Mouse (Mus musculus): ENCODE results near the gene Hist1h3d. TPM values are rescaled to one million over a fixed set of nuclear protein-coding genes. Genes with fewer than 3 reads are reported as not detected.
"Not testable (repeated sequence)": the region's sequence is repeated elsewhere in the genome, so short reads cannot be mapped to it uniquely, and the experiment has no call there.

Gene Hist1h3d
- 5.8 and 6.6 TPM in 2 replicates for polyA plus RNA-seq (2016; fragmentation: Nextera tagmentation; extraction: Ambion mirVana)

DNA sequence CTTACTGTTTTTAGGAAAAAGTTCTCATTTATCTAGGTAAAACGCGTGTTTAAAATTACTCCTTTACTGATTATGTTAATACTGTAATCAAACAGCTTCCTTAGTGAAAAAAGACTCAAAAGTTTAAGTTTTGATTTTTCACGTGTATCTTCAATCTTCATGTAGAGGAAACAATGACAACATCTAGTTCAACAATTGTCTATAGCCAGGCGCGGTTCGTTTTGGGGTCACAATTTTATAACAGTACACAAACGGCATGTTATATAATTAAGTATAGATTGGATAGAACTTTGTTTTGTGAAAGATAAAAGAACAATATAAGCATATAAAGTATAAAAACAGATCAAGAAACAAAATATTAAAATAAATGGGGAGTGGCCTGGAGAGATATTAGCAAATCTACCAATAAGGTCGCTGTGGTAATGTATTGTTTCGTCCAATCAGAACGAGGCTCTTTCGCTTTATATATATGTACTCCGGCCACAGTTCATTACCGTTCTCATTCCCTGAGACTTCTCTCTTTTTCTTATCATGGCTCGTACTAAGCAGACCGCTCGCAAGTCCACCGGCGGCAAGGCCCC lies at the start of gene Hist1h3d:
Hist1h3d (plus strand) TSS at position 493 of the 581 bp plus-strand sequence.
- H3K27me3 ChIP-seq = no peaks in the 10 kb centered on the region
- H3K9me3 ChIP-seq = no peaks in the 10 kb centered on the region
- 1% methylated on average over 18 of the region's 18 CpGs for whole genome bisulfite sequencing
- peaks cover 27% of the 10 kb centered on the region for H3K4me1 ChIP-seq
- H3K4me2 ChIP-seq = peak within 1 kb of the TSS; percentile 67
- H3K4me3 ChIP-seq (replicated peaks) = peak within 1 kb of the TSS; percentile 47
- H3K27ac ChIP-seq = peak within 1 kb of the TSS; percentile 94
- peak within 1 kb of the TSS; percentile 74 for H3K9ac ChIP-seq
- no peaks in the 10 kb centered on the region for H3K36me3 ChIP-seq (replicated peaks)
- peak; percentile 63 for ATAC-seq (ENCODE audit: low FRiP score)

DNA sequence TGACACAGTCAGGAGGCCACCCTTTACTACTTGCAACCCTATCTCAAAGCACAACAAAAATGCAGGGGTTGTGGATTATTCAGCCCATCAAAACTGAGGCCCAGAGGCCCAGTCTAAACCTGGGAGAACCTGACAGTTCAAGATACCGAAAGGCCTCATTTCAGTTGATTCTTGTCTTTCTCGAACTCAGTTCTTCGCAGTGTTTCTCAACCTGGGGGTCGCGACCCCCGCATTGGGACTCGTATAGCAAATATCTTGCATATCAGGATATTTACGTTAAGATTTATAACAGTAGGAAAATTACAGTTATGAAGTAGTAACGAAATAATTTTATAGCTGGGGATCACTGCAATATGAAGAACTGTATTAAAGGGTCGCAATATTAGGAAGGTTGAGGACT lies 49.7 kb upstream of the Hist1h3d start:
- Histone ChIP-seq H3K9me3 (no peaks in the 10 kb centered on the region), H3K27ac (no peak overlapping the region), H3K4me3 (replicated peaks) (peak overlapping the region; percentile 40), H3K27me3 (no peaks in the 10 kb centered on the region), H3K4me2 (peak overlapping the region; percentile 51), H3K9ac (no peak overlapping the region), H3K36me3 (replicated peaks) (no peaks in the 10 kb centered on the region), H3K4me1 (peaks cover 19% of the 10 kb centered on the region)
- no peak for ATAC-seq (ENCODE audit: low FRiP score)
- WGBS = 2% methylated on average over 10 of the region's 10 CpGs

DNA sequence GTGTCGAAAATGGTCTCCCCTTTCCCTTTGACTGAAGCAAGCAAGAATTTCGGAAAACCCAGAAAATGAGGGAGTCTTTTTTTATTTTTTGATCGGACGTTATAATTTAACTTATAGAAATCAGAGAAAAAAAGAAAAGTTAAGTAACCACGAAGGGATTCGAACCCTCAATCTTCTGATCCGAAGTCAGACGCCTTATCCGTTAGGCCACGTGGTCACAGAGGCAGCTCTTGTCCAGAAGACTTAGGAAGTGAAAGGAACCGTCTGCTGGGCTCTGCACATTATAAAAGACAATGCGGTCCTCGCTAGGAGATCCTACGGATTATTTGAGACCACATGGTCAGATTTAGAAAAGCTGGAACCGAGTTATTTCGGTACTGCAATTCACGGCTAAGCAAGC lies 49.3 kb upstream of the Hist1h3d start:
- H3K4me1 ChIP-seq = peaks cover 19% of the 10 kb centered on the region
- ATAC-seq (ENCODE audit: low FRiP score) = peak; percentile 67
- H3K27ac ChIP-seq = peak overlapping the region; percentile 65; the same call in 1 of the 2 replicates
- peak overlapping the region; percentile 51 for H3K4me2 ChIP-seq
- no peaks in the 10 kb centered on the region for H3K36me3 ChIP-seq (replicated peaks)
- H3K9ac ChIP-seq = peak overlapping the region; percentile 54
- WGBS = under 1% methylated on average over 17 of the region's 17 CpGs
- no peaks in the 10 kb centered on the region for H3K9me3 ChIP-seq
- H3K27me3 ChIP-seq = no peaks in the 10 kb centered on the region
- peak overlapping the region; percentile 40 for H3K4me3 ChIP-seq (replicated peaks)

DNA sequence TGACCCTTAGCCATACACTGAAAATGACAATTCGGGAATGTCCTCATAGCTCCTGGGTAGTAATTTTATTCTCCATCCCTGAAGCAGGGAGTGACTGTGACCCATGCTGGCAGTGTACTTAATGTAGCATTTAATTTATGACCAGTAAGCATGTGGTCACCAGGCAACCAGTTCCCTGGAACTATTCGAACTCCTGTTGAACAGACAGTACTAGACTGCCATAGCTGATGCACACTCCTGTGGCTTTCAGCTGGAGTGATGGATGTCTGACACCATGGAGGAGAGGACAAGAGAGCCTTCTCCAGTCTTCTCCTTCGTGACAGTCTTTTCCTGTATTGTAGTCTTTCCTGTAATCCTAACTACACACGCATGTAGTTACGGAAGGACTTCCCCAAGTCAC lies 46.6 kb upstream of the Hist1h3d start:
- Histone ChIP-seq H3K4me3 (replicated peaks) (no peak overlapping the region), H3K36me3 (replicated peaks) (no peaks in the 10 kb centered on the region), H3K27ac (no peak overlapping the region), H3K9me3 (no peaks in the 10 kb centered on the region), H3K27me3 (no peaks in the 10 kb centered on the region), H3K4me1 (peaks cover 30% of the 10 kb centered on the region), H3K9ac (no peak overlapping the region), H3K4me2 (peak overlapping the region; percentile 19; the same call in 1 of the 2 replicates)
- WGBS = 90% methylated on average over 5 of the region's 5 CpGs
- no peak for ATAC-seq (ENCODE audit: low FRiP score)

DNA sequence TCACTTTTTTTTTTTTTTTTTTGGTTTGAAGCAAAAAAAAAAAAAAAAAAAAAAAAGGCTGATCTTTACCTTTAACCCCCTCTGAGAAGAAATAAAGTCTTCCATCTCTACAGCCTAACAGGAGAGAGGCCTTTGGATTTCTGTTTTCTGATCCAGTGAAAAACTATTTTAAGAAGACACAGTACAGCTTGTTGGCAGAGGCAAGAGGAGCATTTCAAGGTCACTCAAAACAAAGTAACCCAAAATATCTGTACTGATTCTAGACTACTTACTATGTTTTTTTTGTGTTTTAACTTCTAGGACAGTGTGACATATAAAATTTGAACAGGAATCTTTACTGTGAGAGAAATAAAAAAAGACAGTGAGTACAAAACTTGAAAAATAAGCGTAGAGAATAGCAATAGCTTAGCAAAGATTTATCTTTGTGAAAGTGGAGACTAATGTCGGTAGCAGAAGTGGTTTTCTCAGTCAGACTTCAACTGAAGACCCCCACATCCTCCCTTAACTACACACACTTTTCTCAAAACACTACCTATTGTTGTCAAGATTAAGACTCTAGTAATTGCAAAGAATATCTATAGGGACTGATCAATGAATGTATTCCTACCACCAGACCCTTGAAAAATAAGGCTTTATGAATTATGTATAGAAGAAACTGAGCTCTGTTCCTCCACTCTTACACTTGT lies 45.9 kb upstream of the Hist1h3d start:
- Histone ChIP-seq H3K9ac (peak overlapping the region; percentile 77), H3K27ac (peak overlapping the region; percentile 98), H3K4me2 (peak overlapping the region; percentile 58), H3K27me3 (no peaks in the 10 kb centered on the region), H3K9me3 (no peaks in the 10 kb centered on the region), H3K4me1 (peaks cover 34% of the 10 kb centered on the region), H3K4me3 (replicated peaks) (peak overlapping the region; percentile 50), H3K36me3 (replicated peaks) (no peaks in the 10 kb centered on the region)
- ATAC-seq (ENCODE audit: low FRiP score) = no peak
- 39% methylated on average over 2 of the region's 2 CpGs for WGBS

DNA sequence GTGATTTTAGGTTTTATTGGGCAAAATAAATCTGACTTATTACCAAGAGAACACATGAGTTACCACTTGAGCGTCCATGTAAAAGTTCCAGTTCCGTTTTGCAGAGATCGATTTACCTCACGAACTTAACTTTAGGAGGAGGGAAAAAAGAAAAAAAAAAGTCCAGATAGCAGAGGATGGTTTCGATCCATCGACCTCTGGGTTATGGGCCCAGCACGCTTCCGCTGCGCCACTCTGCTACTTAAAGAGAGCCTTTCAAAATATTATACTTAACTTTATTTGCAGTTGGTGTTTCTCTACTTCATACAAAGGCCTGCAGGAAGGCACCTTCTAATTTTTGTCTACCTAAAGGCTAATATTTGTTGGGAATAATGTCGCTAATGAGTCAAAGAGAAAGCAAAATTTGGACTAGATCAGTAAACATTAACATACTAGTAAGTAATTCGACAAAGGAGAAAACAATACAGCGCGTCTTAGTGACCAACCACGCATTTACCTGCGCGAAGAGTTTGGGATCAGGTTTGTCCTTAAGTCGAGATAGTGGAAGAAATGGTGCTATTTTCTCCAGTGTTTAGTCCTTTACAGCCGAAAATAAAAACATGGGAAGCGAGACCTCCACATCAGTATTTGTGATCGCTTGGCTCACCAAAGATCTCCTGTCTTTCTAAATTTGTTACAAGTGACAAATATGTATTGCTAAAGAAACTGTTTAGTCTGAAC lies 45.2 kb upstream of the Hist1h3d start:
- under 1% methylated on average over 20 of the region's 20 CpGs for WGBS
- Histone ChIP-seq H3K4me3 (replicated peaks) (peak overlapping the region; percentile 50), H3K9me3 (no peaks in the 10 kb centered on the region), H3K27me3 (no peaks in the 10 kb centered on the region), H3K36me3 (replicated peaks) (no peaks in the 10 kb centered on the region), H3K4me2 (peak overlapping the region; percentile 58), H3K27ac (peak overlapping the region; percentile 98), H3K9ac (peak overlapping the region; percentile 77), H3K4me1 (peaks cover 36% of the 10 kb centered on the region)
- no peak for ATAC-seq (ENCODE audit: low FRiP score)

DNA sequence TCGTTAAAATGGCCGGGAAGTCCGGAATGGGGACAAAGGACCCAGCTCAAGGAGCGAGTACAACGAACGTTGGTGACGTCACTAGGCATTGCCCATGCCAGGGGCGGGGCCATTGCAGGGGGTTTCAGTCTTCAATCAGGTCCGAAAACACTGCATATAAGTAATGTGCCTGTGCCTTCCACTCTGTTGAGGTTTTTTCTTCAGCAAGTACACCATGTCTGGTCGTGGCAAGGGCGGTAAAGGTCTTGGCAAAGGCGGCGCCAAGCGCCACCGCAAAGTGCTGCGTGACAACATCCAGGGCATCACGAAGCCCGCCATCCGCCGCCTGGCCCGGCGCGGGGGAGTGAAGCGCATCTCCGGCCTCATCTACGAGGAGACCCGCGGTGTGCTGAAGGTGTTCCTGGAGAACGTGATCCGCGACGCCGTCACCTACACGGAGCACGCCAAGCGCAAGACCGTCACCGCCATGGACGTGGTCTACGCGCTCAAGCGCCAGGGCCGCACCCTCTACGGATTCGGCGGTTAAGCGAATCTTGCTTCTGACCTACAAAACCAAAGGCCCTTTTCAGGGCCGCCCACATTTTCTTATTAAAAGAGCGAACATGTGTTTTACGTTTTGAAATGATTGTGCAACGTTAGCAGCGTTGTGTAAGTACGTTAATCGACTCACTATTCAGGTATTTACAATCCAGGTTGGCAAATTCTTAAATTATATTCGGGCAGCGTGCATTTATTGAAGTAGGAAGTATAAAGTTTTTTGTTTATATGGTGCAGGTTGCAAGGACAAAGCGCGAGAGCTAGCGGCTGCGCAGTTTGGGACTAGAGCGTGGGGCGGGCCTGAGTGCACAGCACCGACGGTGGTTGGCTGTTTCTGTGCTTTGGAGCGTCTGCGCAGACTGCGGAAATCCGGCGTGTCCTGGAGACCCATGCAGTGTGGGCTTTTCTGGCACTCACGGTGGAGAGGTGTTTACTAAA lies 44.4 kb upstream of the Hist1h3d start, which contains the start of gene Hist1h4h:
Hist1h4h (plus strand) TSS at position 150 of the 975 bp plus-strand sequence.
- peak within 1 kb of the TSS; percentile 58 for H3K4me2 ChIP-seq
- ATAC-seq (ENCODE audit: low FRiP score) = peak; percentile 81
- H3K9me3 ChIP-seq = no peaks in the 10 kb centered on the region
- peaks cover 32% of the 10 kb centered on the region for H3K4me1 ChIP-seq
- no peaks in the 10 kb centered on the region for H3K36me3 ChIP-seq (replicated peaks)
- H3K4me3 ChIP-seq (replicated peaks) = peak within 1 kb of the TSS; percentile 50
- peak within 1 kb of the TSS; percentile 98 for H3K27ac ChIP-seq
- peak within 1 kb of the TSS; percentile 77 for H3K9ac ChIP-seq
- WGBS = under 1% methylated on average over 60 of the region's 70 CpGs
- no peaks in the 10 kb centered on the region for H3K27me3 ChIP-seq

DNA sequence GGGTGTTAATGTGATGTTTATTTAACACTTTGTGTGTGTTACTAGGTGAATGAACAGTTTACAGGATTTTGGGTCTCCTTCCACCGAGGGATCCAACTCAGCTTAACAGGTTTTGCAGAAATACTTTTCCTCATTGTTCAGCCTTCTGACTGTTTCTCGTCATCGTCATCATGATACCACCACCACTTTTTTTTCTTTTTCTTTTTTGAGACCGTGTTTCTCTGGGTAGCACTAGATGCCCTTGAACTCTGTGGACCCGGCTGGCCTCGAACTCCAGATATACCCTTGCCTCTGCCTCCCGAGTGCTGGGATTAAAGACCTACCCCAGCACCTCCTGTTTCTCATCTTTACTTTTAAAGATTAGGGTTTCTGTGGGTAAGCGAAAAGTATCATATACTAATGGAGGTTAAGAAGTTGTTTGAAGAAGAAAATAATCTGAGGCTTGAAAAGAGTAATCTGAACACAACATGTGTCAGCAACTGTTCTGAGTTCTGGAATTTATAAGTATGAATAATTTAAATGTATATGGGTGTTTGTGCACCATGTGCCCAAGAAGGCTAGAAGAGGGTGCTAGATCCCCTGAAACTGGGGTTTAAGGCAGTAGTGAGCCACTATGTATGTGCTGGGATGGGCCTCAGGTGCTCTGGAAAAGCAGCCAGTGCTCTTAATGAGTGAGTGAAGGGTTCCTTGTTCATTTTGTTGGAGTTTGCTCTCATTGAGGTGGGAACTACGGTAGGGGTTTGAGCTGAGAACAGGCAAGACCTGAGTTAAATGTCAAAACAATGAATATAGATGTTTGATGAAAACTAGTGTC lies 43.1 kb upstream of the Hist1h3d start:
- peak overlapping the region; percentile 98 for H3K27ac ChIP-seq
- whole genome bisulfite sequencing = 20% methylated on average over 9 of the region's 9 CpGs
- H3K27me3 ChIP-seq = no peaks in the 10 kb centered on the region
- no peaks in the 10 kb centered on the region for H3K36me3 ChIP-seq (replicated peaks)
- H3K4me3 ChIP-seq (replicated peaks) = peak overlapping the region; percentile 50
- ATAC-seq (ENCODE audit: low FRiP score) = no peak
- H3K9me3 ChIP-seq = no peaks in the 10 kb centered on the region
- H3K4me2 ChIP-seq = peak overlapping the region; percentile 58
- peaks cover 36% of the 10 kb centered on the region for H3K4me1 ChIP-seq
- peak overlapping the region; percentile 77 for H3K9ac ChIP-seq

DNA sequence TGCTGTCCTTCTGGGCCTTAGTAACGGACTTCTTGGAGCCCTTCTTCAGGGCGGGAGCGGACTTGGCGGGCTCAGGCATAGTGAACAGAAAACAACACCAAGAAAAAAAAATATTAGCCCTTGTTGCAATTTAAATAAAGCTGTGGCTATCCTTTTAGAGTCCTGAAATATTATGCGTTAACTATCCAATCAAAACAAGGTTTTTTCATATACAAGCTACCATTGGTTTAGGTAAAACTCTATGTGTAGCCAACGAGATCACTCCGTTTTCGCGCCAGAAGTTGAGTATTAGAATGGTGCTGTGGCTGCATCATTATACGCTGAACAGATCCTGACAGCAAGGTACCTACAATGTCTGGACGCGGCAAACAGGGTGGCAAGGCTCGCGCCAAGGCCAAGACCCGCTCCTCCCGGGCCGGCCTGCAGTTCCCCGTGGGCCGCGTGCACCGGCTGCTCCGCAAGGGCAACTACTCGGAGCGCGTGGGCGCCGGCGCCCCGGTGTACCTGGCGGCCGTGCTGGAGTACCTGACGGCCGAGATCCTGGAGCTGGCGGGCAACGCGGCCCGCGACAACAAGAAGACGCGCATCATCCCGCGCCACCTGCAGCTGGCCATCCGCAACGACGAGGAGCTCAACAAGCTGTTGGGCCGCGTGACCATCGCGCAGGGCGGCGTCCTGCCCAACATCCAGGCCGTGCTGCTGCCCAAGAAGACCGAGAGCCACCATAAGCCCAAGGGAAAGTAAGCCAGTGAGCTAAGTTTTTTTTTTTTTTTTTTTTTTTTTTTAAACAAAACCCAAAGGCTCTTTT lies 41.8 kb upstream of the Hist1h3d start, which contains the start of gene Hist1h2af:
Hist1h2af (plus strand) TSS at position 347 of the 808 bp plus-strand sequence.
- Histone ChIP-seq H3K4me2 (peak within 1 kb of the TSS; percentile 58), H3K9ac (peak within 1 kb of the TSS; percentile 77), H3K27ac (peak within 1 kb of the TSS; percentile 98), H3K4me3 (replicated peaks) (peak within 1 kb of the TSS; percentile 50), H3K4me1 (peaks cover 34% of the 10 kb centered on the region)
- WGBS = 0% methylated on average over 27 of the region's 53 CpGs
- H3K9me3 ChIP-seq; H3K27me3 ChIP-seq; H3K36me3 ChIP-seq (replicated peaks): not testable (repeated sequence)
- peak; percentile 54 for ATAC-seq (ENCODE audit: low FRiP score)

DNA sequence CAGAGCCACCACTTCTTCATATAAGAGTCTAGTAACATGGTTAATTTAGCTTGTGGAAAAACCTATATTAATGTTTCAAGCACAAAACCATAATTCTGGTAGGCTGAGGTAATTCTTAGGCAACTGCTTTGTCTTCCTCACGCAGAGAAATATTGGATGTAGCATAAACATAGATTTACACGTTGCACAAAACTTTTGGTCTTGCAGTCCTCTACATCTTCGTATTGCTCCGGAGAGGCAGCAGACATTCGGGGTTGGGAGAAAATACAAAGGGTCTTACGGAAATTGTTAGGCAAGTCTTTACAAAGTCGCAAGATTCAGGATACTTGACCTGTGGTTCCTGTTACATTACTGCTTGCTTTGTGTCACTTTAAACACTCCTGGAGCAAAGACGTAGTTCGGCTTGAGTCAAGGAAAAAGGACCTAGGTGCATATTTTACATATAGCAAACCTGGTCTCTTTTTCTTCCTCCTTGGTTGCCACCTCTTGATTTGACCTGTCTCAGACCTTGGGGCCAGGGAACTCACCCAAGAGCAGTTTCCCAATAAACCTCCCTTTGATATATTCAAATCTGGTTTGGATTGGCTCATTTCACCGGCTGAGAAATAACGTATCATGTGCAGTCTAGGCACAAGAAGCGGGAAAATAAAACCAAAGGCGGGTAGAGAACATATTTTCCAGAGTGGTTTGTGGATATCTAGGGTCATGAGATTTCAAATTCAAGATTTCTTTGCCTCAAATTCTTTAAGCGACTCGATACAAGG lies 41.0 kb upstream of the Hist1h3d start:
- Histone ChIP-seq H3K4me1 (peaks cover 30% of the 10 kb centered on the region), H3K9ac (peak overlapping the region; percentile 70), H3K36me3 (replicated peaks) (no peaks in the 10 kb centered on the region), H3K9me3 (no peaks in the 10 kb centered on the region), H3K4me3 (replicated peaks) (peak overlapping the region; percentile 50), H3K27me3 (no peaks in the 10 kb centered on the region), H3K4me2 (peak overlapping the region; percentile 58), H3K27ac (peak overlapping the region; percentile 98)
- 0 out of 2 replicates have a peak, but pooled peaks have one; percentile 1 for ATAC-seq (ENCODE audit: low FRiP score)
- WGBS = 0% methylated on average over 15 of the region's 15 CpGs
